Mouse (Mus musculus) limb, embryonic 10.5 days (tissue): ENCODE data around the gene Ppp1r9a. TPM values are rescaled to one million over a fixed set of nuclear protein-coding genes. Genes with fewer than 3 reads are reported as not detected.

Experiments
- DNase-seq: peaks from one replicate; pipeline ENCODE4 v3.0.0-alpha.2; 2017; ENCODE audit warnings: low spot score
- H3K27ac ChIP-seq: fragments of 300-500 bp; sonication (generic); 2 replicates; pipeline ENCODE4 v1.5.1; 2016; ENCODE audit warnings: mild to moderate bottlenecking
- H3K27me3 ChIP-seq: fragments of 300-500 bp; sonication (generic); 2 replicates; pipeline ENCODE4 v1.6.1; 2016; ENCODE audit warnings: low read depth, mild to moderate bottlenecking; ENCODE audit not compliant: poor library complexity, severe bottlenecking
- H3K36me3 ChIP-seq: fragments of 300-500 bp; sonication (generic); 2 replicates; pipeline ENCODE4 v1.6.1; 2016; ENCODE audit warnings: mild to moderate bottlenecking, moderate library complexity
- H3K4me1 ChIP-seq: fragments of 300-500 bp; sonication (generic); 2 replicates; pipeline ENCODE4 v1.6.1; 2016
- H3K4me3 ChIP-seq: fragments of 300-500 bp; sonication (generic); 2 replicates; pipeline ENCODE4 v1.5.1; 2016; ENCODE audit warnings: mild to moderate bottlenecking, moderate library complexity
- H3K9me3 ChIP-seq: fragments of 300-500 bp; sonication (generic); replicated peaks from 2 replicates; pipeline ENCODE4 v1.6.1; 2016; ENCODE audit warnings: mild to moderate bottlenecking
- whole genome bisulfite sequencing: fragments of 180-500 bp; shearing (Covaris S2); methylation state at CpG from one replicate; pipeline ENCODE4 v1.1.7; 2016; 5-methylcytosine and 5-hydroxymethylcytosine counted together
- polyA plus RNA-seq: library from polyadenylated mRNA; unstranded; fragments of >200 nt; fragmentation: Nextera tagmentation; extraction: Ambion mirVana; gene quantifications from 2 replicates; pipeline ENCODE4 v1.2.1, GENCODE M21; 2016

Ppp1r9a gene
- polyA plus RNA-seq, 1 experiment from 2014 or later, result 28.5 TPM

- no peak for DNase-seq
- Histone ChIP-seq H3K27ac (peak overlapping the region; percentile 80), H3K4me3 (no peak overlapping the region), H3K36me3 (peaks cover 9% of the 10 kb centered on the region; the same call in 1 of the 2 replicates), H3K9me3 (no peaks in the 10 kb centered on the region), H3K4me1 (peaks cover 50% of the 10 kb centered on the region), H3K27me3 (no peaks in the 10 kb centered on the region)
These were observed 179.4 kb downstream of the Ppp1r9a start for GRCm38 (mm10) chr6:5082144-5082543.

GRCm38 (mm10) chr6:5082740-5083139 is 180.0 kb downstream of the Ppp1r9a start:
- Histone ChIP-seq H3K27me3 (no peaks in the 10 kb centered on the region), H3K4me1 (peaks cover 47% of the 10 kb centered on the region), H3K36me3 (peaks cover 9% of the 10 kb centered on the region; the same call in 1 of the 2 replicates), H3K9me3 (no peaks in the 10 kb centered on the region), H3K27ac (peak overlapping the region; percentile 74), H3K4me3 (no peak overlapping the region)
- DNase-seq, result no peak
- WGBS, result 53% methylated on average over 2 of the region's 2 CpGs

DNA sequence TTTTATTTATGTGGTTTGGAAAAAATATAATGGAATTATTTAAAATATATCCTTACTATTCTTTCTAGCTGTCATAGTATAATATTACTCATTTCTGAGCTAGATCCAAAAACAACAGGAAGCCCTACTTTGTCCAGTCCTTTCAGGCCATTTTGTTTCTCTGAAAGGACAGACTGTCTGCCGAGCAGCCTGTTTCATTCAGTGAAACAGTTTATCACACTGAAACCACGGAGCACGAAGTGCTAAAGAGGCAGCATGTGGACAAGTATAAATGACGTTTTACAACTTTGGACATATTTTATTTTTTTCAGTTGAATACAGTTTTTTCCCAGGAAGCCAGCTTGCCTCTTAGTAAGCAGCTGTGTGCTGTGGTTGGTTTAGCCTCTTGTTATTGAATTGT is 181.2 kb downstream of the Ppp1r9a start:
- Histone ChIP-seq H3K27me3 (no peaks in the 10 kb centered on the region), H3K4me1 (peaks cover 44% of the 10 kb centered on the region), H3K27ac (no peak overlapping the region), H3K4me3 (no peak overlapping the region), H3K36me3 (peaks cover 3% of the 10 kb centered on the region; the same call in 1 of the 2 replicates), H3K9me3 (no peaks in the 10 kb centered on the region)
- no peak for DNase-seq
- 50% methylated on average over 4 of the region's 4 CpGs for WGBS

DNA sequence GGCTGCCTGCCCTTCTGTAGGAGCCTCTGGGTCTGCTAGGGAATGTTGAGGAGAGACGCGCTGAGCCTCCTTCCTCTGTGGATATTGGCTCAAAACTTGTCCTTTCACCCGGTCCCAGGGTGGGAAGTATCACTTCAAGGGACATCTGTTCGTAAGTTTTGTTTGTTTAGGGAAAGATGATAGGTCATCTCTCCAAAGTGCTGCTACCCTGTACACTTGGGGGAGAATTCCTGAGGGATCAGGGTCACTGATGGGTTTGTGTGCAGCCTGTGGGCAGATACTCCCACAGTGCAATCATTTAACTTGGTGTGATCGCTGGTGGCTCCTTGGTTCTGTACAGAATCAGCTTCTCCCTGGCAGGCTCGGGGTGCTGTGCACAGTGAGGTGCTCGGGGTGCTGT is 189.2 kb downstream of the Ppp1r9a start:
- WGBS, result 84% methylated on average over 7 of the region's 7 CpGs
- Histone ChIP-seq H3K4me3 (no peak overlapping the region), H3K36me3 (no peaks in the 10 kb centered on the region), H3K9me3 (no peaks in the 10 kb centered on the region), H3K4me1 (peaks cover 28% of the 10 kb centered on the region), H3K27ac (peak overlapping the region; percentile 12; the same call in 1 of the 2 replicates), H3K27me3 (no peaks in the 10 kb centered on the region)
- DNase-seq, result no peak

- WGBS, result 87% methylated on average over 4 of the region's 4 CpGs
- Histone ChIP-seq H3K4me3 (no peak overlapping the region), H3K36me3 (no peaks in the 10 kb centered on the region), H3K27ac (no peak overlapping the region), H3K4me1 (peaks cover 37% of the 10 kb centered on the region), H3K9me3 (no peaks in the 10 kb centered on the region), H3K27me3 (no peaks in the 10 kb centered on the region)
- no peak for DNase-seq
These were observed 190.1 kb downstream of the Ppp1r9a start for GRCm38 (mm10) chr6:5092795-5093194.

GRCm38 (mm10) chr6:5093516-5093915 is 190.8 kb downstream of the Ppp1r9a start:
- H3K4me3 ChIP-seq, result no peak overlapping the region
- 75% methylated on average over 4 of the region's 4 CpGs for WGBS
- H3K9me3 ChIP-seq, result no peaks in the 10 kb centered on the region
- H3K27ac ChIP-seq, result peak overlapping the region; percentile 69
- H3K36me3 ChIP-seq, result no peaks in the 10 kb centered on the region
- H3K27me3 ChIP-seq, result no peaks in the 10 kb centered on the region
- H3K4me1 ChIP-seq, result peaks cover 44% of the 10 kb centered on the region
- DNase-seq, result no peak

DNA sequence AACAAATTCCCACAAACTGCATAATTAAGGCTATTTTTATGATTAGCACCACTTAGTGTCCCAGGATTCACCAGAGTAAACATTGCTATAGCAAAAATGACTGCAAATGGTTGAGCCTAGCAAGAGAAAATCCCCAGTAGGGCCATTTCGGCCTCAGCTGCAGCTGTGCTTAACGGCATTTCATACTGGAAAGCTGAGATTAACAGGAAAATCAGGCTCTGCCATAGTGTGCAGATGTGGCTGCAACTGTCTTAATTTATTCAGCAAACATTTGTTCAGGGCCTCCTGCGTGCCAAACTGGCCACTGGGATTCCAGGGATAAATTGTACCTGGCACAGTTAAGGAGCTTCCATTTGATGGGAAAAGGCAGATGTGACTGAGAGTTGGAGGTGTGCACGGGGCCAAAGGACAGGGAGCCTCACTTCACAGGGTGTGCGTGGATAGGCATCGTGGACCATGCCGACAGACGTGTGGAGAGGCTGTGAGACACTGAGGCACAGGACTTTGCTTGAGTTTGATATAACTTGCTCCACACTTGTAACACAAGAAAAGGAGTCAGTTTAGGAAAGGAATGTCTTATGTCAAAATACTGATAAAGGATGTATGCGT is 192.8 kb downstream of the Ppp1r9a start:
- no peaks in the 10 kb centered on the region for H3K36me3 ChIP-seq
- H3K27ac ChIP-seq, result 0 out of 2 replicates have a peak overlapping the region, but pooled peaks have one; percentile 28
- no peak for DNase-seq
- H3K27me3 ChIP-seq, result no peaks in the 10 kb centered on the region
- H3K4me3 ChIP-seq, result no peak overlapping the region
- no peaks in the 10 kb centered on the region for H3K9me3 ChIP-seq
- H3K4me1 ChIP-seq, result peaks cover 63% of the 10 kb centered on the region
- WGBS, result 88% methylated on average over 9 of the region's 9 CpGs

- Histone ChIP-seq H3K27ac (no peak overlapping the region), H3K4me1 (peaks cover 82% of the 10 kb centered on the region), H3K27me3 (no peaks in the 10 kb centered on the region), H3K36me3 (no peaks in the 10 kb centered on the region), H3K4me3 (no peak overlapping the region), H3K9me3 (no peaks in the 10 kb centered on the region)
- WGBS, result 63% methylated on average over 3 of the region's 3 CpGs
- no peak for DNase-seq
These were observed 194.6 kb downstream of the Ppp1r9a start for GRCm38 (mm10) chr6:5097309-5097708.

DNA sequence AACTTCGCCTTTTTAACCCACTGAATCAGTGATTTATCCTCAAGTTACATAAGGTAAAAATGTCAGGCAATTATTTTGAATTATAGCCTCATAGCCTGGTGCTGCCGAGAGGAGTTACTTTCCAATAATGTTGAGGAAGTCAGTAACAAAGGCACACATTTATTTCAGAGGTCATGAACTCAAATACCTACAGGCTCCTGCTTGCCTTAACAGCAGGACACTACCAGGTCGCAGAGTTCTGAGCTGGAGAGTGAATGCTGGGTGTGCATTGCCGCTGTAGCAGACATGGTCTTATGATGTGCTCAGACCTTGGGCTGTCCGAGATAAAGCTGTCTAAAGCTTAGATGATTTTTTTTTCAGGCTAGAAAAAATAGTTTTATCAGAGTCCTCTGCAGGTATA is 196.6 kb downstream of the Ppp1r9a start:
- Histone ChIP-seq H3K4me3 (no peak overlapping the region; the same call in 1 of the 2 replicates), H3K9me3 (no peaks in the 10 kb centered on the region), H3K36me3 (no peaks in the 10 kb centered on the region), H3K4me1 (peaks cover 86% of the 10 kb centered on the region), H3K27me3 (no peaks in the 10 kb centered on the region), H3K27ac (peak overlapping the region; percentile 75)
- peak; percentile 54 for DNase-seq
- 5% methylated on average over 5 of the region's 5 CpGs for WGBS

DNA sequence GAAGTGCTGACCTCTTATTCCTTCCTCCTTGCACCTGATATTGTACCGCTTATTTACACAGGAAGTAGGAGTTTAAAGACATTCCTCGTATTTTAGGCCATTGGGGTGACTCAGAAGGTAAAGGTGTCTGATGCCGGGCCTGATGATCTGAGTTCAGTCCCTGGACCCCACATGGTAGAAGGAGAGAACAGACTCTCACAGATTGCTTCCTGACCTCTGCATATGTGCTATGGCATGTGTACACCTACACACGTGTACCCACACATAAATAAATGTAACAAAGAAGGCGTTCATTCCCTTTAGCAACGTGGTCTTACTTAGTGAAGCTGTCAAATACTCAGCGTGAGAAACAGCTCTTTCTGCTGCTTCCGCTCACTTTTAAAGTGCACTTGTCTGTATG is 197.1 kb downstream of the Ppp1r9a start:
- DNase-seq, result no peak
- H3K27ac ChIP-seq, result peak overlapping the region; percentile 75
- H3K4me1 ChIP-seq, result peaks cover 82% of the 10 kb centered on the region
- no peak overlapping the region; the same call in 1 of the 2 replicates for H3K4me3 ChIP-seq
- no peaks in the 10 kb centered on the region for H3K36me3 ChIP-seq
- WGBS, result 17% methylated on average over 8 of the region's 8 CpGs
- H3K9me3 ChIP-seq, result no peaks in the 10 kb centered on the region
- no peaks in the 10 kb centered on the region for H3K27me3 ChIP-seq

- no peak for DNase-seq
- Histone ChIP-seq H3K27ac (peak overlapping the region; percentile 75), H3K4me3 (no peak overlapping the region), H3K9me3 (no peaks in the 10 kb centered on the region), H3K36me3 (no peaks in the 10 kb centered on the region), H3K27me3 (no peaks in the 10 kb centered on the region), H3K4me1 (peaks cover 77% of the 10 kb centered on the region)
- 56% methylated on average over 10 of the region's 10 CpGs for WGBS
These were observed 197.6 kb downstream of the Ppp1r9a start for GRCm38 (mm10) chr6:5100347-5100746.

- peak overlapping the region; percentile 80 for H3K27ac ChIP-seq
- no peaks in the 10 kb centered on the region for H3K27me3 ChIP-seq
- peaks cover 81% of the 10 kb centered on the region for H3K4me1 ChIP-seq
- DNase-seq, result no peak
- 39% methylated on average over 2 of the region's 2 CpGs for WGBS
- no peak overlapping the region for H3K4me3 ChIP-seq
- no peaks in the 10 kb centered on the region for H3K9me3 ChIP-seq
- H3K36me3 ChIP-seq, result no peaks in the 10 kb centered on the region
These were observed 200.0 kb downstream of the Ppp1r9a start for GRCm38 (mm10) chr6:5102741-5103140.

DNA sequence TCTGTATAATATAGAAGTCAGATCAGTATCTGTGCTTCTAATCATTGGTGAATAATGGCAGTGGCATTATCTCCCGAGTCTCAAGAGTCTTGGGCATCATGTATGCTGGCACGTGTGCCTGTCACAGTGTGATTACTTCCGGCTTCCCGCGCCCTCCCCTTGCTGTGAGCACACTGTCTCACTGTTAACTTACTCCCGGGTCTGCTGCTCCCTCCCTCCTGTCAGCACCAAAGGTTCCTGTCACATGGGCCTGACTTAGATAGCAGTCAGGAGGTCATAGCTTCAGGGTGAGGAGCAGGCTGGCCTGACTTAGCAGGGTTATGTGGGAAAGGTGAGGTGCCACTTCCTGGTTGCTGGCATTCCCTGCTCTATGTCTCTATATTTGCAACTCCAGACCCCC is 201.1 kb downstream of the Ppp1r9a start:
- H3K9me3 ChIP-seq, result no peaks in the 10 kb centered on the region
- peak overlapping the region; percentile 81 for H3K27ac ChIP-seq
- no peaks in the 10 kb centered on the region for H3K27me3 ChIP-seq
- no peaks in the 10 kb centered on the region for H3K36me3 ChIP-seq
- DNase-seq, result no peak
- whole genome bisulfite sequencing, result 20% methylated on average over 6 of the region's 6 CpGs
- peaks cover 81% of the 10 kb centered on the region for H3K4me1 ChIP-seq
- no peak overlapping the region for H3K4me3 ChIP-seq

- no peaks in the 10 kb centered on the region for H3K27me3 ChIP-seq
- H3K36me3 ChIP-seq, result no peaks in the 10 kb centered on the region
- no peak overlapping the region for H3K4me3 ChIP-seq
- 80% methylated on average over 7 of the region's 7 CpGs for WGBS
- H3K27ac ChIP-seq, result peak overlapping the region; percentile 81
- H3K4me1 ChIP-seq, result peaks cover 81% of the 10 kb centered on the region
- H3K9me3 ChIP-seq, result no peaks in the 10 kb centered on the region
- DNase-seq, result no peak
These were observed 201.5 kb downstream of the Ppp1r9a start for GRCm38 (mm10) chr6:5104238-5104637.
